Mouse (Mus musculus) G1E (cell line): ENCODE results near the gene Stmnd1.

ENCODE experiments used
- CTCF ChIP-seq: IDR thresholded peaks from 2 replicates; pipeline ENCODE4 v1.5.1; 2012; ENCODE audit warnings: low read depth, low read length, inconsistent platforms, mixed read lengths
- GATA1 ChIP-seq: IDR thresholded peaks from 2 replicates; pipeline ENCODE4 v1.6.1; 2012; ENCODE audit warnings: borderline replicate concordance, low read length, inconsistent platforms, mixed read lengths

DNA sequence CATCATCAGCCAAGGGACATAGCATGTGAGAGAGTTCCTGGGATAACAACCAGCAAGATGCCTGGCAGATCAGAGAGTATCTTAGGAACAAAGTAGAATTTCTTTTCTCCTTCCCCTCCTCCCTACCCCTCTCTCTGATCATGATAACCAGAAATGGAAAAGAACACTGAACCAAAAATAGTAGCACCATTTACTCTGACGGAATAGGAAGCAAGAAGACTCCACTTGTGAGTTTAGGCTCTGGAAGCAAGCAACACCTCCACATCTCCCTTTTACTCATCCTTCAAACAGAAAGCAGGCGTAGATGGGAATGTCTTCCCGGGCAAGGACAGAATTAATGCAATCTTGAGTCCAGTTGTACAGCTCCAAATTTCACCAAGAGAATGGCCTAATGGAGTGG is 19.8 kb upstream of the Stmnd1 start:
- TF ChIP-seq GATA1 (no peak), CTCF (no peak)
